Mouse (Mus musculus): Measurements from ENCODE around the gene Tpk1. TPM values are rescaled to one million over a fixed set of nuclear protein-coding genes. Genes with fewer than 3 reads are reported as not detected.

The Tpk1 gene
- 5.0 TPM in 2 replicates for polyA plus RNA-seq (2012; rRNA removed)

GRCm38 (mm10) chr6:43665677-43666546, at the start of gene Tpk1:
Tpk1 (minus strand) TSS chr6:43666278.

GRCm38 (mm10) chr6:43309454-43309853, 356.6 kb downstream of the Tpk1 start, which contains the start of gene Nobox:
Nobox (minus strand) TSS chr6:43309554.

All from liver, embryonic 18 days (tissue).